Mouse (Mus musculus) liver, postnatal 0 days (tissue): ENCODE measurements around the gene Dnajb11. TPM values are rescaled to one million over a fixed set of nuclear protein-coding genes. Genes with fewer than 3 reads are reported as not detected.

Experiments
- ATAC-seq: fragments of 200-750 bp; cut with Nextera tagmentation; 2 replicates; pipeline ENCODE4 v1.8.0; 2017; ENCODE audit warnings: mild to moderate bottlenecking, moderate library complexity
- DNase-seq: peaks from one replicate; pipeline ENCODE4 v3.0.0-alpha.2; 2016
- H3K27ac ChIP-seq: fragments of 300-500 bp; sonication (generic); 2 replicates; pipeline ENCODE4 v1.5.1; 2014; ENCODE audit warnings: antibody characterized with exemption, moderate library complexity, mild to moderate bottlenecking, low read depth
- H3K27me3 ChIP-seq: fragments of 300-500 bp; sonication (generic); 2 replicates; pipeline ENCODE4 v1.6.1; 2014; ENCODE audit warnings: low read length, control low read depth, mixed read lengths; ENCODE audit not compliant: insufficient read depth
- H3K36me3 ChIP-seq: fragments of 300-500 bp; sonication (generic); replicated peaks from 2 replicates; pipeline ENCODE4 v1.6.1; 2014; ENCODE audit warnings: mild to moderate bottlenecking, control low read depth, low read length, moderate library complexity, mixed read lengths; ENCODE audit not compliant: insufficient read depth
- H3K4me1 ChIP-seq: fragments of 300-500 bp; sonication (generic); 2 replicates; pipeline ENCODE4 v1.6.1; 2014; ENCODE audit warnings: antibody characterized with exemption, mild to moderate bottlenecking, control low read depth; ENCODE audit not compliant: insufficient read depth
- H3K4me2 ChIP-seq: fragments of 300-500 bp; sonication (generic); 2 replicates; pipeline ENCODE4 v1.6.1; 2014; ENCODE audit warnings: low read depth, mild to moderate bottlenecking, low read length, moderate library complexity, mixed read lengths
- H3K4me3 ChIP-seq: fragments of 300-500 bp; sonication (generic); 2 replicates; pipeline ENCODE4 v1.5.1; 2014; ENCODE audit warnings: low read depth, low read length
- H3K9ac ChIP-seq: fragments of 300-500 bp; sonication (generic); replicated peaks from 2 replicates; pipeline ENCODE4 v1.6.1; 2014; ENCODE audit warnings: mild to moderate bottlenecking, moderate library complexity
- H3K9me3 ChIP-seq: fragments of 300-500 bp; sonication (generic); 2 replicates; pipeline ENCODE4 v1.6.1; 2016; ENCODE audit warnings: mild to moderate bottlenecking, control low read depth, low read length, mixed read lengths
- CTCF ChIP-seq: sonication (generic); IDR thresholded peaks from 2 replicates; pipeline ENCODE4 v1.5.1; 2016; ENCODE audit warnings: antibody characterized with exemption, low read depth
- EP300 ChIP-seq: IDR thresholded peaks from 2 replicates; pipeline ENCODE4 v1.6.1; 2016; ENCODE audit warnings: antibody characterized with exemption, low read depth, mild to moderate bottlenecking
- WGBS: fragments of 180-500 bp; shearing (Covaris S2); extraction: QIAGEN DNeasy Blood & Tissue Kit; methylation state at CpG from one replicate; pipeline ENCODE4 v1.1.7; 2014; ENCODE audit not compliant: insufficient replicate concordance; 5-methylcytosine and 5-hydroxymethylcytosine counted together
- polyA plus RNA-seq: library from polyadenylated mRNA; unstranded; fragments of >200 nt; fragmentation: Nextera tagmentation; extraction: Ambion mirVana; gene quantifications from 2 replicates; pipeline ENCODE4 v1.2.1, GENCODE M21; 2015

Dnajb11 gene
- polyA plus RNA-seq, 1 experiment from 2014 or later, result 48.9 TPM

GRCm38 (mm10) chr16:22918034-22918433 lies 60.4 kb downstream of the Dnajb11 start, which contains the start of gene Fetub:
TSS of gene Fetub (plus strand) at chr16:22918334.
- ATAC-seq (no peak), DNase-seq (no peak)
- Histone ChIP-seq H3K9ac (no peak within 1 kb of the TSS), H3K4me3 (no peak within 1 kb of the TSS), H3K4me1 (no peaks in the 10 kb centered on the region), H3K27me3 (no peaks in the 10 kb centered on the region), H3K4me2 (no peak within 1 kb of the TSS), H3K36me3 (no peaks in the 10 kb centered on the region), H3K27ac (peak within 1 kb of the TSS; percentile 91; the same call in 1 of the 2 replicates), H3K9me3 (no peaks in the 10 kb centered on the region)
- no peak for TF ChIP-seq CTCF
- no peak for TF ChIP-seq EP300
- 88% methylated on average over 5 of the region's 5 CpGs for WGBS

- Histone ChIP-seq H3K4me3 (no peak overlapping the region), H3K27ac (peak overlapping the region; percentile 91; the same call in 1 of the 2 replicates), H3K9ac (no peak overlapping the region), H3K4me1 (no peaks in the 10 kb centered on the region), H3K27me3 (no peaks in the 10 kb centered on the region), H3K4me2 (no peak overlapping the region), H3K9me3 (no peaks in the 10 kb centered on the region), H3K36me3 (no peaks in the 10 kb centered on the region)
- TF ChIP-seq CTCF (no peak), EP300 (no peak)
- 80% methylated on average over 15 of the region's 15 CpGs for WGBS
- DNase-seq (no peak), ATAC-seq (no peak)
Observed at GRCm38 (mm10) chr16:22918664-22919312, 61.1 kb downstream of the Dnajb11 start.

- DNase-seq (peak; percentile 78), ATAC-seq (peak; percentile 86)
- Histone ChIP-seq H3K27me3 (no peaks in the 10 kb centered on the region), H3K9me3 (no peaks in the 10 kb centered on the region), H3K9ac (peak overlapping the region; percentile 47), H3K4me3 (peak overlapping the region; percentile 13), H3K4me1 (no peaks in the 10 kb centered on the region), H3K4me2 (peak overlapping the region; percentile 45), H3K27ac (peak overlapping the region; percentile 91), H3K36me3 (no peaks in the 10 kb centered on the region)
- TF ChIP-seq EP300 (peak; percentile 27; the same call in 1 of the 2 replicates), CTCF (no peak)
- WGBS, result 42% methylated on average over 18 of the region's 18 CpGs
Observed at GRCm38 (mm10) chr16:22919971-22920854, 62.6 kb downstream of the Dnajb11 start.

- 83% methylated on average over 5 of the region's 5 CpGs for WGBS
- TF ChIP-seq EP300 (no peak), CTCF (no peak)
- Histone ChIP-seq H3K27ac (peak overlapping the region; percentile 91), H3K9ac (peak overlapping the region; percentile 33; the same call in 1 of the 2 replicates), H3K36me3 (no peaks in the 10 kb centered on the region), H3K4me2 (peak overlapping the region; percentile 45), H3K27me3 (no peaks in the 10 kb centered on the region), H3K9me3 (no peaks in the 10 kb centered on the region), H3K4me3 (no peak overlapping the region; the same call in 1 of the 2 replicates), H3K4me1 (no peaks in the 10 kb centered on the region)
- DNase-seq, result no peak
- ATAC-seq, result no peak
Observed at GRCm38 (mm10) chr16:22921761-22922160, 64.1 kb downstream of the Dnajb11 start.

- ATAC-seq, result peak; percentile 46
- H3K27me3 ChIP-seq, result no peaks in the 10 kb centered on the region
- H3K9ac ChIP-seq, result no peak overlapping the region; the same call in 1 of the 2 replicates
- no peaks in the 10 kb centered on the region for H3K36me3 ChIP-seq
- H3K4me1 ChIP-seq, result no peaks in the 10 kb centered on the region
- no peak overlapping the region for H3K4me3 ChIP-seq
- no peaks in the 10 kb centered on the region for H3K9me3 ChIP-seq
- no peak for TF ChIP-seq CTCF
- TF ChIP-seq EP300, result peak; percentile 75
- peak overlapping the region; percentile 91 for H3K27ac ChIP-seq
- H3K4me2 ChIP-seq, result peak overlapping the region; percentile 45
- 56% methylated on average over 4 of the region's 4 CpGs for WGBS
- peak; percentile 32 for DNase-seq
Observed at GRCm38 (mm10) chr16:22922433-22922832, 64.8 kb downstream of the Dnajb11 start.

Other genes starting within 250 kb of the Dnajb11 start
- gene Dgkg, start 200.6 kb upstream of the Dnajb11 start, polyA plus RNA-seq, result 0.93 and 1.1 TPM in 2 replicates
- gene Crygs, start 46.3 kb upstream of the Dnajb11 start, polyA plus RNA-seq, result not detected in 2 replicates
- gene Tbccd1, start 176 bp upstream of the Dnajb11 start, polyA plus RNA-seq, result 13.7 and 14.6 TPM in 2 replicates
- gene Ahsg, start 33.4 kb downstream of the Dnajb11 start, polyA plus RNA-seq, result 25,564 and 27,060 TPM in 2 replicates
- gene Fetub, start 60.5 kb downstream of the Dnajb11 start, polyA plus RNA-seq, result 578 and 644 TPM in 2 replicates
- 443 and 542 TPM in 2 replicates for gene Hrg, start 93.2 kb downstream of the Dnajb11 start, polyA plus RNA-seq
- gene Kng2, start 171.6 kb downstream of the Dnajb11 start, polyA plus RNA-seq, result 348 and 384 TPM in 2 replicates
- 5,182 and 5,316 TPM in 2 replicates for gene Kng1, start 200.0 kb downstream of the Dnajb11 start, polyA plus RNA-seq
- 49.1 and 52.5 TPM in 2 replicates for gene Eif4a2, start 249.6 kb downstream of the Dnajb11 start, polyA plus RNA-seq